Mouse (Mus musculus) midbrain, embryonic 14.5 days (tissue): ENCODE measurements around the gene Safb. TPM values are rescaled to one million over a fixed set of nuclear protein-coding genes. Genes with fewer than 3 reads are reported as not detected.
"Not testable (repeated sequence)": the region's sequence is repeated elsewhere in the genome, so short reads cannot be mapped to it uniquely, and the experiment has no call there.

Experiments
- ATAC-seq: fragments of 200-750 bp; cut with Nextera tagmentation; 2 replicates; pipeline ENCODE4 v1.8.0; 2017; ENCODE audit warnings: moderate number of reproducible peaks, moderate library complexity; ENCODE audit not compliant: low FRiP score, low TSS enrichment
- DNase-seq: peaks from one replicate; pipeline ENCODE4 v3.0.0-alpha.2; 2015
- H3K27ac ChIP-seq: fragments of 300-500 bp; sonication (generic); replicated peaks from 2 replicates; pipeline ENCODE4 v1.5.1; 2014; ENCODE audit warnings: mild to moderate bottlenecking, low read depth, low read length, moderate library complexity
- H3K27me3 ChIP-seq: fragments of 300-500 bp; sonication (generic); 2 replicates; pipeline ENCODE4 v1.6.1; 2014; ENCODE audit warnings: low read length, control low read depth, mixed read lengths; ENCODE audit not compliant: control insufficient read depth, insufficient read depth
- H3K36me3 ChIP-seq: fragments of 300-500 bp; sonication (generic); 2 replicates; pipeline ENCODE4 v1.6.1; 2014; ENCODE audit warnings: low read length, control low read depth; ENCODE audit not compliant: control insufficient read depth, insufficient read depth
- H3K4me1 ChIP-seq: fragments of 300-500 bp; sonication (generic); 2 replicates; pipeline ENCODE4 v1.6.1; 2014; ENCODE audit warnings: mild to moderate bottlenecking, antibody characterized with exemption, low read length, control low read depth; ENCODE audit not compliant: control insufficient read depth, insufficient read depth
- H3K4me2 ChIP-seq: fragments of 300-500 bp; sonication (generic); 2 replicates; pipeline ENCODE4 v1.6.1; 2014; ENCODE audit warnings: mild to moderate bottlenecking, low read length, moderate library complexity
- H3K4me3 ChIP-seq: fragments of 300-500 bp; sonication (generic); replicated peaks from 2 replicates; pipeline ENCODE4 v1.5.1; 2014; ENCODE audit warnings: low read depth, low read length
- H3K9ac ChIP-seq: fragments of 300-500 bp; sonication (generic); replicated peaks from 2 replicates; pipeline ENCODE4 v1.6.1; 2014; ENCODE audit warnings: mild to moderate bottlenecking, low read length, moderate library complexity
- H3K9me3 ChIP-seq: fragments of 300-500 bp; sonication (generic); 2 replicates; pipeline ENCODE4 v1.6.1; 2016; ENCODE audit warnings: low read length, control low read depth, mixed read lengths; ENCODE audit not compliant: control insufficient read depth
- WGBS: fragments of 180-500 bp; shearing (Covaris S2); extraction: QIAGEN DNeasy Blood & Tissue Kit; methylation state at CpG from one replicate; pipeline ENCODE4 v1.1.7; 2014; 5-methylcytosine and 5-hydroxymethylcytosine counted together
- polyA plus RNA-seq: library from polyadenylated mRNA; unstranded; fragments of >200 nt; fragmentation: Nextera tagmentation; extraction: Ambion mirVana; gene quantifications from 2 replicates; pipeline ENCODE4 v1.2.1, GENCODE M21; 2014

Safb gene
- polyA plus RNA-seq, 1 experiment from 2014 or later, result 89.6 TPM

DNA sequence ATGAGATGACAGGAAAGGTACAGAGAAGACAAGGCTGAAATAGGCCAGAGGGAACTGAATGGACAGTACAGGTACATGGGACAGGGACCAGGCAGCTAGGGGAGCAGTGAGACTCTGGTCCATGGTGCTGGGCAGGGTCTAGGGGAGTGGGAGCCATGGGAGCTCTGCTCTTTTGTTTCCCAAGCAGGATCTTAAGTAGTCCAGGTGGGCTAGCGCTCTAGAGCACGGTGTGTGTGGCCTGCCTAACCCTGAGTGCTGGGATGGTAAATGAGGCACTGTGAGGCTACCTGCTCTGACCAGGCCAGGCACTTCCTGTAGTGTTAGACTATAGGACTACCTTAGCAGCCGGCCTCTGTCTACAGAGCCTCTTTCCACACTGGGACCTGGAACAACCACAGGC, 32.1 kb downstream of the Safb start:
- Histone ChIP-seq H3K36me3 (peaks cover 74% of the 10 kb centered on the region), H3K27ac (no peak overlapping the region), H3K9ac (no peak overlapping the region), H3K4me1 (peaks cover 12% of the 10 kb centered on the region), H3K4me3 (no peak overlapping the region), H3K27me3 (no peaks in the 10 kb centered on the region), H3K4me2 (no peak overlapping the region), H3K9me3 (no peaks in the 10 kb centered on the region)
- DNase-seq (no peak), ATAC-seq (no peak)
- 89% methylated on average over 3 of the region's 3 CpGs for WGBS

DNA sequence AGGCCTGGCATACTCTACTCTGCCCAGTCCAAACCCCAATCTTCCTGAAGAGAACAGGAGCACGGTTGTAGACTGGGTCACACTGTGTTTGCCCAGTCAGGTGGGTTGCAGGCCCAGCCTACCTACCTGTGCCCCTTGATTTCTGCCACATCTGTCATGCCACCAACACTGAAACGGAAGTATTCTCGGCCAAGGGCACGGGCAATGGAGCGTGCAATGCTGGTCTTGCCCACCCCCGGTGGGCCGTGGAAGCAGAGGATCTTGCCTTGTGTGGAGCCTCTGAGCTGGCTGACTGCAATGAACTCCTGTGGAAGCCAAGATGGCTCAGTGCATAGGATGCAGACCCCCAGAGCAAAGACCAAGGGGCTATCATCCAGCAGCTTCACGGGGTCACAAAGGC, 33.0 kb downstream of the Safb start:
- WGBS, result 94% methylated on average over 8 of the region's 8 CpGs
- H3K4me2 ChIP-seq, result no peak overlapping the region
- H3K4me1 ChIP-seq, result peaks cover 12% of the 10 kb centered on the region
- H3K4me3 ChIP-seq, result no peak overlapping the region
- H3K36me3 ChIP-seq, result peaks cover 83% of the 10 kb centered on the region
- ATAC-seq, result no peak
- no peaks in the 10 kb centered on the region for H3K27me3 ChIP-seq
- no peak for DNase-seq
- H3K27ac ChIP-seq, result no peak overlapping the region
- H3K9ac ChIP-seq, result no peak overlapping the region
- no peaks in the 10 kb centered on the region for H3K9me3 ChIP-seq

GRCm38 (mm10) chr17:56625495-56625894, 40.9 kb downstream of the Safb start:
- Histone ChIP-seq H3K9ac (no peak overlapping the region), H3K36me3 (peaks cover 25% of the 10 kb centered on the region), H3K4me3 (peak overlapping the region; percentile 93; the same call in 1 of the 2 replicates), H3K9me3 (no peaks in the 10 kb centered on the region), H3K4me1 (peaks cover 20% of the 10 kb centered on the region), H3K4me2 (peak overlapping the region; percentile 91), H3K27me3 (no peaks in the 10 kb centered on the region), H3K27ac (no peak overlapping the region)
- ATAC-seq (no peak), DNase-seq (no peak)
- 82% methylated on average over 3 of the region's 3 CpGs for WGBS

DNA sequence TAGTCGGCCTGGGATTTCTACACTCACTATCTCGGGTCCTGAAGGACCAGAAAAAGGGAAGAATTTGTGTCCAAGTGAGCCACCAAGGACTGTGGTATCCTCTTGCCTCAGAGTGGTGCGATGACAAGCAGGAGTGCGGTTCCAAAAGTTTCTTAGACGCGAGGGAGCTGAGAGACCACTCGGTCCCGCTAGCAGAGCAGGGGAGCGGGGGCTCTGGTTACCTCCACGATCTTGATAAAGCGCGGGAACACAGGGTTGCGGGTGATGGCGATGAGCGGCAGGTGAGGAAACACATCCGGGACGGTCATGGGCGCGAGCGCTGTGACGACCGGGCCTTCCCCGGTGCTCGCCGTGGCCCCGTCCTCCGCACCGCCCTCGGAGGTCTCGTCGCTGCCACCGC, 41.6 kb downstream of the Safb start:
- WGBS, result 1% methylated on average over 32 of the region's 32 CpGs
- Histone ChIP-seq H3K4me2 (peak overlapping the region; percentile 91), H3K4me3 (peak overlapping the region; percentile 93), H3K4me1 (peaks cover 20% of the 10 kb centered on the region), H3K36me3 (peaks cover 20% of the 10 kb centered on the region), H3K9me3 (no peaks in the 10 kb centered on the region), H3K27ac (peak overlapping the region; percentile 78), H3K27me3 (no peaks in the 10 kb centered on the region), H3K9ac (peak overlapping the region; percentile 77)
- ATAC-seq (no peak; the same call in 1 of the 2 replicates), DNase-seq (no peak)

GRCm38 (mm10) chr17:56626754-56627470, 42.3 kb downstream of the Safb start, which contains the start of gene Lonp1:
Gene Lonp1 (minus strand): TSS chr17:56626887.
- H3K27ac ChIP-seq, result peak within 1 kb of the TSS; percentile 78
- H3K27me3 ChIP-seq, result no peaks in the 10 kb centered on the region
- H3K36me3 ChIP-seq, result peaks cover 14% of the 10 kb centered on the region
- under 1% methylated on average over 51 of the region's 51 CpGs for WGBS
- peak within 1 kb of the TSS; percentile 77 for H3K9ac ChIP-seq
- H3K4me2 ChIP-seq, result peak within 1 kb of the TSS; percentile 91
- no peaks in the 10 kb centered on the region for H3K9me3 ChIP-seq
- H3K4me1 ChIP-seq, result peaks cover 20% of the 10 kb centered on the region
- DNase-seq (peak; percentile 100), ATAC-seq (peak; percentile 94)
- H3K4me3 ChIP-seq, result peak within 1 kb of the TSS; percentile 93

DNA sequence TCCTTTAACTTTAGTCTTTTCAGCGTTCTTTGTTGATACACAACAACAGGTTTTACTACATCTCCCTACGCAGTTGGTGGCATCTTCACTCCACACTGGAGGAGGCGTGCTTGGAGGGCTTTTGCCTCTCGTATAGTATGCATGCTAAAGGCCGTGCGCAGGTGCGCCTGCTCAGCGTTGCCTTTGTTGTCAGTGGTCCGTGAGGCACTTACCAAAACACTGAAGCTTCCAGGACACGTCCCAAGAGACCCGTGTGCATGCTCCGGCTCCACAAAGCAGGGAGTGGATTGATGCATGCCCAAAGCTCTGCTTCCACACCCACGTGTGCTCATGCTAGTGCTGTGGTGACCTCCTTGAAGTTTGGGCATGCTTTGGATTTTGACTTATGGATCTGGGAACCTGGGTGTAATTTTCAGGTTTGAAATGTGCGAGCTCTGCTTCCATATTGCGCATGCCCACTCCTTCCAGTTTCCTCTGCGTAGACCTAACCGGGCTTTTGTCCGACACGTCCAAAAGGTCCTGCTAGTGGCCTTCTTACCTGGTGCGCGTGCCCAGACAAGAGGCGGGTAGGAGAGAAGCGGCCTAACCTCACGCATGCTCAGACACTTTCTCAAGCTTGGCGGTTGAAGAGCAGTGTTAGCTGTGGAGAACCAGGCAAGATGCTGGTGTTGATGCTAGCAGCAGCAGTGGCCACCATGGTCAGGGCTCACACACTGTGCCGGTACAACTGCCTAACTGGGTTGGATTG, 43.1 kb downstream of the Safb start, which contains the start of gene Catsperd:
Gene Catsperd (plus strand): TSS at position 614 of the 748 bp plus-strand sequence.
- H3K36me3 ChIP-seq, result peaks cover 7% of the 10 kb centered on the region; the same call in 1 of the 2 replicates
- peak within 1 kb of the TSS; percentile 93 for H3K4me3 ChIP-seq
- ATAC-seq, result peak; percentile 40
- WGBS, result 10% methylated on average over 26 of the region's 26 CpGs
- peak within 1 kb of the TSS; percentile 78 for H3K27ac ChIP-seq
- H3K4me2 ChIP-seq, result peak within 1 kb of the TSS; percentile 91
- H3K4me1 ChIP-seq, result peaks cover 20% of the 10 kb centered on the region
- H3K9me3 ChIP-seq, result no peaks in the 10 kb centered on the region
- no peaks in the 10 kb centered on the region for H3K27me3 ChIP-seq
- DNase-seq, result peak; percentile 78
- H3K9ac ChIP-seq, result peak within 1 kb of the TSS; percentile 44; the same call in 1 of the 2 replicates

DNA sequence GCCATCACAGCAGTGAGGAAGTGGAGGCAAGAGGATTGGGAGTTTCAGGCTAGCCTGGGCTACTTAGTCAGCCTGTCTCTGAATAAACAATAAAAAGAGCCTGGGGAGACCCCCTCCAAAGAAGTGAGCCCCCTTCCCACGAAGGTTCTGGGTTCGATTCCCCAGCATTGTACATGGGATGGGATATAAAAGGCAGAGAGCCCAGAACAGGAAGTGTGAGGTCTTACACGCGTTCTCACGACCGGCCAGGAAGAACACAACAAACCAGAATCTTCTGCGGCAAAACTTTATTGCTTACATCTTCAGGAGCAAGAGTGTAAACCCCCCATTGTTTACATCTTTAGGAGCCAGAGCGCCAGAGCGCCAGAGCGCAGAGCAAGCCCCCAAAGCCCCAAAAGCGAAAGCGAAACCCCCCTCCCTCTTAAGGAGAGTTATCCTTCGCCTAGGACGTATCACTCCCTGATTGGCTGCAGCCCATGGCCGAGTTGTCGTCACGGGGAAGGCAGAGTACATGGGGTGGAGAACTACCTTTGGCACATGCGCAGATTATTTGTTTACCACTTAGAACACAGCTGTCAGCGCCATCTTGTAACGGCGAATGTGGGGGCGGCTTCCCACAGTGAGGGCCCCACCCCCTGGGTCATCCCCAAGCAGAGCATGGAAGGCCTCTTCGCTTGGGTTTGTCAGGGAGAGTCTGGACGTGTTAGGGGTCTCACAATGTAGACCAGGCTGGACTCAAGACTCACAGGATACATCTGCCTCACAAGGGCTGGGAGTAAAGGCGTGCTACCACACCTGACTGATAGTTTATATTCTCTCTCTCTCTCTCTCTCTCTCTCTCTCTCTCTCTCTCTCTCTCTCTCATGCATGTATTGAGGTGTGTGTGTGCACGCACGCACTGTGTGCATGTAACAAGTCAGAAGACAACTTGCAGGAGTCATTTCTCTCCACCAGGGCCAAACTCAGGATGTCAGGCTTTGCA, 45.5 kb downstream of the Safb start:
- not testable (repeated sequence) for H3K4me3 ChIP-seq, H3K4me2 ChIP-seq, H3K9me3 ChIP-seq, H3K27me3 ChIP-seq, H3K9ac ChIP-seq, H3K27ac ChIP-seq, DNase-seq, ATAC-seq, H3K36me3 ChIP-seq
- H3K4me1 ChIP-seq, result peaks cover 17% of the 10 kb centered on the region
- 90% methylated on average over 27 of the region's 27 CpGs for WGBS

GRCm38 (mm10) chr17:56631807-56632206, 47.2 kb downstream of the Safb start:
- H3K36me3 ChIP-seq, result no peaks in the 10 kb centered on the region
- no peaks in the 10 kb centered on the region for H3K27me3 ChIP-seq
- no peak for ATAC-seq
- WGBS, result 58% methylated on average over 4 of the region's 4 CpGs
- H3K9ac ChIP-seq, result no peak overlapping the region
- H3K4me1 ChIP-seq, result peaks cover 5% of the 10 kb centered on the region
- H3K4me3 ChIP-seq, result no peak overlapping the region
- no peaks in the 10 kb centered on the region for H3K9me3 ChIP-seq
- no peak overlapping the region for H3K4me2 ChIP-seq
- H3K27ac ChIP-seq, result no peak overlapping the region
- no peak for DNase-seq
